Mouse (Mus musculus): ENCODE measurements at regions not wholly inside any gene's neighbourhood (a gene's known extent, or its start where the extent isn't known, plus 50 kb on each side); places are given as distances from the start of the nearest gene placed in this dataset.

DNA sequence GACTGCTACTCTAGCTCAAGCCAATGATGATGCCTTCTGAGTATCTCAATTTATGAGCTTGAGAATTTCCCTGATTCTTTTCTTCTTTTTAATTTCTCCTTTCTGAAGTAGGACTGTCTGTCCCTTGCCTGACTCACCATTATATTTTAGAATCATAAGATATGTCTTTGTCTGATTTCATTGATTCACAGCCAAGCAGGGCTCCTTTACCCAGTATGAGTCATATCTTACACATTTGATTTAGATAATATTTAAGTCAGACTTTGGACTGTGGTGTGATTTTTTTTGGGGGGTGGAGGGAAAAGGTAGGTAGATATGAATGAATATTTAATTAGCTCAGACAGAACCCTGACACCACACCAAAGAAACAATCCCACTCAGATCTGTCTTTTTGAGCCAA lies 547.2 kb upstream of the Frg1 start:
- Histone ChIP-seq H3K27me3 (no peaks in the 10 kb centered on the region), H3K27ac (replicated peaks) (no peak overlapping the region), H3K36me3 (no peaks in the 10 kb centered on the region), H3K4me1 (replicated peaks) (no peaks in the 10 kb centered on the region), H3K9me3 (no peaks in the 10 kb centered on the region), H3K4me2 (no peak overlapping the region), H3K9ac (no peak overlapping the region), H3K4me3 (no peak overlapping the region)
- ATAC-seq (ENCODE audit: low read depth) = no peak

- Histone ChIP-seq H3K9me3 (no peaks in the 10 kb centered on the region), H3K27me3 (no peaks in the 10 kb centered on the region), H3K4me1 (replicated peaks) (no peaks in the 10 kb centered on the region), H3K9ac (no peak overlapping the region), H3K36me3 (no peaks in the 10 kb centered on the region), H3K4me3 (no peak overlapping the region), H3K4me2 (no peak overlapping the region), H3K27ac (replicated peaks) (no peak overlapping the region)
- 86% methylated on average over 1 of the region's 1 CpGs for WGBS
- ATAC-seq (ENCODE audit: low read depth) = no peak
Measured at GRCm38 (mm10) chr8:41956878-41957277, 540.0 kb upstream of the Frg1 start.

DNA sequence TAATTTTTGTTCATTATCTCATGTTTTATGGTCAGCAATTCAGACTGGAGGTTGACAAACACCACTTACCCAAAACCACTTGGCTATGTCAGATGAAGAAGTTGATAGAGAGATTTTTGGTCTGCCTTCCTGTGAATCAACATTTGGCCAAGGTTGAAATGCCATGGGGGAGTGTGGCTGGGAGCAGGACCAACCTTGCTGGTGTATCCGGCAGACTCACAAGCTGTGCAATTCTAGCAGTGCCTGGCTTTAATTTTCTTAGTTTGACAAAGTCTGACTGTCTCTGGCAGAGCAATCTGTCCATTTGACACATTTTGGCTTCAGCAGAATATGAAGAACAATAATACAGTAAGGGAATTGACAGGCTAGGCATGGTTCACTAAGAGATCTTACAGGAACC lies 533.9 kb upstream of the Frg1 start:
- H3K4me3 ChIP-seq = no peak overlapping the region
- WGBS = 94% methylated on average over 1 of the region's 1 CpGs

DNA sequence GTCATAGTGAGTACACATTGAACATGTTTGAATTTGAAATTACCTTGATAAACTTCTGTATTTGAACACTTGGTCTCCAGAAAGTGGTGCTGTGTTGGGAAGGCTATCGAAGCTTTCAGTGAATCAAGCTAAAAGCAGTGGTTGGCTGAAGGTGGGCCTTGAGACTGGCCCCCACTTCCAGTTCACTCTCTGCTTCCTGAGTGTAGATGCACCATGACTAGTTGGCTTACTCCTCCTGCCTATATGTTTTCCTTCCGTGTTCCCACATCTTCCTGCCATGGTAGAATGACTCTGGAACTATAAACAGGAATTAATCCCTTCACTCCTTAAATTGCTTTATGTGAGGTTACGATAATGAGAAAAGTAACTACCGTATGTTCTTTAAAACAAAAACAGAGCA lies 522.4 kb upstream of the Frg1 start:
- Histone ChIP-seq H3K9ac (no peak overlapping the region), H3K27me3 (no peaks in the 10 kb centered on the region), H3K9me3 (no peaks in the 10 kb centered on the region), H3K36me3 (no peaks in the 10 kb centered on the region), H3K27ac (replicated peaks) (no peak overlapping the region), H3K4me3 (no peak overlapping the region), H3K4me1 (replicated peaks) (no peaks in the 10 kb centered on the region), H3K4me2 (no peak overlapping the region)
- 85% methylated on average over 4 of the region's 4 CpGs for WGBS
- ATAC-seq (ENCODE audit: low read depth) = no peak

More for the DNA sequence above, 533.9 kb upstream of the Frg1 start:
- Histone ChIP-seq H3K9me3 (no peaks in the 10 kb centered on the region), H3K4me1 (replicated peaks) (no peaks in the 10 kb centered on the region), H3K36me3 (no peaks in the 10 kb centered on the region), H3K27ac (replicated peaks) (no peak overlapping the region), H3K27me3 (no peaks in the 10 kb centered on the region), H3K4me2 (no peak overlapping the region), H3K9ac (no peak overlapping the region)
- ATAC-seq (ENCODE audit: low read depth) = no peak

DNA sequence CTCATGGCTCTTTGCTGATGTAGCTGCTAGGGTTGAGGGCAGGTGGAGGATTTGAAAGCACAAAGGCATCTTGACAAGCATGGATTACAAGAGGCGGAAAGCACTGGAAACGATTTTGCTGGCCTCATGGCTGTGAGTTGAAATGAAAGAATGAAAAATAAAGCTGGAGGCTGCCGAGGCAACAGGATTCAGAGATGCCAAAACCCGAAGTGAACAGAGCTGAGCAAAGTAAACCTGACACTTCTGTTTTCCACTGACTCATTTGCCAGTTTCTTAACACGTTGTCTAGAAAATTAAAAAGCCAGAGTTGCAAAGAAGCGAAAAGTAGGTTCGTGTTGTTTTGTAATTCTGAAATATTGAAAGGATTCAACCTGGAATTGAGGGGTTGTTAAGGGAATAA lies 504.2 kb upstream of the Frg1 start:
- ATAC-seq (ENCODE audit: low read depth) = no peak
- H3K36me3 ChIP-seq = no peaks in the 10 kb centered on the region
- H3K4me3 ChIP-seq = no peak overlapping the region
- H3K4me1 ChIP-seq (replicated peaks) = no peaks in the 10 kb centered on the region
- H3K4me2 ChIP-seq = no peak overlapping the region
- 87% methylated on average over 7 of the region's 7 CpGs for WGBS
- H3K9ac ChIP-seq = no peak overlapping the region
- H3K9me3 ChIP-seq = peaks cover 7% of the 10 kb centered on the region
- H3K27ac ChIP-seq (replicated peaks) = no peak overlapping the region
- H3K27me3 ChIP-seq = no peaks in the 10 kb centered on the region

- Histone ChIP-seq H3K27ac (replicated peaks) (no peak overlapping the region), H3K36me3 (no peaks in the 10 kb centered on the region), H3K4me3 (no peak overlapping the region), H3K4me1 (replicated peaks) (no peaks in the 10 kb centered on the region), H3K9me3 (peaks cover 7% of the 10 kb centered on the region), H3K9ac (no peak overlapping the region), H3K27me3 (no peaks in the 10 kb centered on the region), H3K4me2 (no peak overlapping the region)
- no peak for ATAC-seq (ENCODE audit: low read depth)
- 83% methylated on average over 3 of the region's 3 CpGs for WGBS
Measured at GRCm38 (mm10) chr8:41920536-41920935, 503.7 kb upstream of the Frg1 start.

GRCm38 (mm10) chr8:41878029-41878748 lies 461.3 kb upstream of the Frg1 start:
- Histone ChIP-seq H3K9me3 (no peaks in the 10 kb centered on the region), H3K36me3 (no peaks in the 10 kb centered on the region), H3K4me3 (no peak overlapping the region), H3K4me2 (no peak overlapping the region), H3K9ac (no peak overlapping the region), H3K27ac (replicated peaks) (no peak overlapping the region), H3K4me1 (replicated peaks) (no peaks in the 10 kb centered on the region), H3K27me3 (no peaks in the 10 kb centered on the region)
- ATAC-seq (ENCODE audit: low read depth) = no peak
- 32% methylated on average over 2 of the region's 2 CpGs for WGBS

GRCm38 (mm10) chr8:41869681-41870356 lies 452.9 kb upstream of the Frg1 start:
- Histone ChIP-seq H3K9ac (no peak overlapping the region), H3K4me3 (no peak overlapping the region), H3K36me3 (no peaks in the 10 kb centered on the region), H3K4me2 (no peak overlapping the region), H3K27me3 (no peaks in the 10 kb centered on the region), H3K9me3 (no peaks in the 10 kb centered on the region; the same call in 1 of the 2 replicates), H3K27ac (replicated peaks) (no peak overlapping the region), H3K4me1 (replicated peaks) (no peaks in the 10 kb centered on the region)
- ATAC-seq (ENCODE audit: low read depth) = peak; percentile 79
- WGBS = 39% methylated on average over 3 of the region's 3 CpGs

DNA sequence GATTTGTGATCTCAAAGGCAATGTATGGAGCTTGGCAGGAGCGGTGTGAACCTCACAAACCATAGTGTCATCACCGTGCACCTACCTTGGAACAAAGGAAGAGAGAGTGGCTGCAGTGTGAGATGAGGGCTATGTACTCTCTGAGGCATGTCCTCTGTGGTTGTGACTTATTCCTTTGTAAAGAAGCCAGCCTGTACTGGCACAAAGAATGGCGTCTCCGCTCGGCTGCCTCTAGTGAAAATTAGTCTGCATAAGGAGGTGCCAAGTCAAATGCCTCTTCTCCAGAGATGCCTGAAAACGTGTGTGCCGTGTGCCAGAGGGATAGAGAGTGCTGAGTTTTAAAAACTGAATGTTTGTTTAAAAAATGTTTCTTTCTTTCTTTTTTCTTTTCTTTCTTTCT lies 444.0 kb upstream of the Frg1 start:
- Histone ChIP-seq H3K4me3 (no peak overlapping the region), H3K9me3 (no peaks in the 10 kb centered on the region), H3K9ac (no peak overlapping the region), H3K4me1 (replicated peaks) (no peaks in the 10 kb centered on the region), H3K36me3 (no peaks in the 10 kb centered on the region), H3K27me3 (no peaks in the 10 kb centered on the region), H3K27ac (replicated peaks) (no peak overlapping the region), H3K4me2 (no peak overlapping the region)
- WGBS = 80% methylated on average over 7 of the region's 7 CpGs
- no peak for ATAC-seq (ENCODE audit: low read depth)

DNA sequence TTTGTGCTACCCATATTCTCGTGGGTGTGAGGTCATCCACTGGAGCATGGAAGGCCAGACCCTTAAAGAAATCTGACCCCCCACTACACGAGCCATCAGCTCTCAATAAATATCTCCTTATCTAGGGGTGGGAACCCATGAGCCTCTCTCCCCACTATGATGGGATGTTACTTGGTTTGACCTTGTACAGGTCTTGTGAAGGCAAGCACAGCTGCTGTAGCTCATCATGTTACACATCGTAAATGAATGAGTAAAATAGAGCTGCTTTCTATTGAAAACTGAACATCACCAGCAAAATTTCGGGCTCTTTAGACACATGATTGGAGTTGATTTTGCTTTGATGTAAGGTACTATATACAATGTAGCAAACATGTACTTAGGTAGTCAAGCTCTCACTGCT lies 414.8 kb upstream of the Frg1 start:
- no peak overlapping the region for H3K4me2 ChIP-seq
- H3K36me3 ChIP-seq = no peaks in the 10 kb centered on the region
- no peak for ATAC-seq (ENCODE audit: low read depth)
- WGBS = 77% methylated on average over 4 of the region's 4 CpGs
- H3K9ac ChIP-seq = no peak overlapping the region
- H3K27me3 ChIP-seq = no peaks in the 10 kb centered on the region
- H3K9me3 ChIP-seq = no peaks in the 10 kb centered on the region
- no peak overlapping the region for H3K27ac ChIP-seq (replicated peaks)
- no peak overlapping the region for H3K4me3 ChIP-seq
- H3K4me1 ChIP-seq (replicated peaks) = no peaks in the 10 kb centered on the region

GRCm38 (mm10) chr8:41830407-41830806 lies 413.5 kb upstream of the Frg1 start:
- WGBS = 37% methylated on average over 6 of the region's 6 CpGs
- no peak for ATAC-seq (ENCODE audit: low read depth)
- H3K27me3 ChIP-seq = no peaks in the 10 kb centered on the region
- no peak overlapping the region for H3K4me2 ChIP-seq
- H3K27ac ChIP-seq (replicated peaks) = no peak overlapping the region
- H3K9ac ChIP-seq = no peak overlapping the region
- no peaks in the 10 kb centered on the region for H3K4me1 ChIP-seq (replicated peaks)
- H3K36me3 ChIP-seq = no peaks in the 10 kb centered on the region
- H3K4me3 ChIP-seq = no peak overlapping the region
- H3K9me3 ChIP-seq = no peaks in the 10 kb centered on the region

GRCm38 (mm10) chr8:41824928-41825327 lies 408.1 kb upstream of the Frg1 start:
- ATAC-seq (ENCODE audit: low read depth) = peak; percentile 36; the same call in 1 of the 2 replicates

DNA sequence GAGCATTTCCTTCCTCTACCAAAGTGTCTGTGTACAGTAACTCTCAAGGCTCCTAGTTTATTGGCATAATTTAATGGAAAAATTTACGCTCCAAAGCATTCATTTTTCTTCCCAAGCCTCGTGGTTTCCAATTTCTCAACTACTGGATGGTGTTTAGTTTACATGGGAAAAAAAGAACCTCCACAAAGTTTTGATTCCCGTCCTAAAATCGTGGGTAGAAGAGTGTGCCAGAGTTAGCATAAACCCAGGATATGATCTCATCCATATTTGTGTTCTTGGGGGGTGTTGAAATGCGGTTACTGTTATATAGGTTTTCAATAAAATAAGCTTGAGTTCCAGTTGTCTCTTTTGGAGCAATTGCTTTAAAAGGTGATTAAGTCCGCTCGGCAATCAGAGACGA lies 406.2 kb upstream of the Frg1 start:
- Histone ChIP-seq H3K9me3 (no peaks in the 10 kb centered on the region), H3K9ac (no peak overlapping the region), H3K27me3 (no peaks in the 10 kb centered on the region), H3K4me2 (no peak overlapping the region), H3K4me3 (no peak overlapping the region), H3K36me3 (no peaks in the 10 kb centered on the region), H3K27ac (replicated peaks) (no peak overlapping the region), H3K4me1 (replicated peaks) (no peaks in the 10 kb centered on the region; the same call in 1 of the 2 replicates)
- ATAC-seq (ENCODE audit: low read depth) = no peak
- WGBS = 82% methylated on average over 8 of the region's 8 CpGs

More at GRCm38 (mm10) chr8:41824928-41825327, 408.1 kb upstream of the Frg1 start:
- Histone ChIP-seq H3K27ac (replicated peaks) (no peak overlapping the region), H3K27me3 (no peaks in the 10 kb centered on the region), H3K9me3 (no peaks in the 10 kb centered on the region), H3K4me3 (no peak overlapping the region), H3K4me2 (no peak overlapping the region), H3K4me1 (replicated peaks) (no peaks in the 10 kb centered on the region), H3K36me3 (no peaks in the 10 kb centered on the region), H3K9ac (no peak overlapping the region)
- 27% methylated on average over 7 of the region's 7 CpGs for WGBS

Data from neural tube, embryonic 13.5 days (tissue).